Mouse (Mus musculus) layer of hippocampus, adult 2 months (tissue): ENCODE data around the gene Dock1. TPM values are rescaled to one million over a fixed set of nuclear protein-coding genes. Genes with fewer than 3 reads are reported as not detected.

Experiments
- DNase-seq, 2 experiments: peaks; one replicate each; pipeline ENCODE4 v3.0.0; 2022; ENCODE audit warnings: low spot score in 2 of 2
- H3K27ac ChIP-seq: fragments of 200-600 bp; 2 replicates; pipeline ENCODE4 v1.8.1; 2022
- H3K4me3 ChIP-seq: fragments of 200-600 bp; 2 replicates; pipeline ENCODE4 v1.8.1; 2022; ENCODE audit warnings: mild to moderate bottlenecking
- CTCF ChIP-seq: fragments of 200-600 bp; conservative IDR thresholded peaks from 2 replicates; pipeline ENCODE4 v1.8.1; 2022; ENCODE audit warnings: antibody characterized with exemption, mild to moderate bottlenecking, moderate library complexity
- total RNA-seq, 2 experiments: library from RNA; stranded (reverse); gene quantifications; 2 replicates each; pipeline ENCODE4 v1.2.3; 2021

The Dock1 gene
- total RNA-seq, 2 experiments from 2014 or later, result 23.8 to 26.5 TPM

- no peak overlapping the region for H3K4me3 ChIP-seq
- no peak for DNase-seq
- H3K27ac ChIP-seq, result no peak overlapping the region
- no peak for TF ChIP-seq CTCF
Observed at GRCm38 (mm10) chr7:134931886-134932285, 261.4 kb downstream of the Dock1 start.

DNA sequence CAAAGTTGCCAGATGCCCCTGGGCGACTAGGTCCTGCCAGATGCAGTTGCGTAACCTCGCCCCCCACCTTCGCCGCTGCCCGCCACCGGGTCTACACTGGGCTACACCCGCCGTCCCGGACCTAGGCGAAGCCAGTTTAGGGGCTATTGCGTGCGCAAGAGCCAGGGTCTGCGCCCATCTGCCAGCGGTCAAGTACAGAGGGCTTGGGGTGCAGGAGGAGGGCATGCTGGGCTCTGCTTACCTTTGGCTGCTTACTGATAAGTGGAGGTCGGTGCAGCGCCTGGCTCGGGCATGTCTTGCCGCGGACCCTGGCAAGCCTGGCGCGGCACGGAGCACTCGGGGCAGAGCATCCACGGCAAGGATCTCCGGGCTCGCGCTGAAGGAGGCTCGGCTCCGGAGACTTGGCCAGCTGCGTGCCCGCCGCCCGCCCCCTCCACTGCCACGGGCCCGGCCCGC is 267.0 kb downstream of the Dock1 start:
- no peak for DNase-seq
- TF ChIP-seq CTCF, result no peak
- peak overlapping the region; percentile 61 for H3K4me3 ChIP-seq
- H3K27ac ChIP-seq, result peak overlapping the region; percentile 79

GRCm38 (mm10) chr7:134937927-134938609 is 267.6 kb downstream of the Dock1 start, which contains the start of gene Fam196a:
TSS of gene Fam196a (minus strand) at chr7:134938430.
- peak; percentile 70 for TF ChIP-seq CTCF
- DNase-seq, result peak; percentile 67 to 69
- H3K4me3 ChIP-seq, result peak within 1 kb of the TSS; percentile 61
- peak within 1 kb of the TSS; percentile 79 for H3K27ac ChIP-seq

DNA sequence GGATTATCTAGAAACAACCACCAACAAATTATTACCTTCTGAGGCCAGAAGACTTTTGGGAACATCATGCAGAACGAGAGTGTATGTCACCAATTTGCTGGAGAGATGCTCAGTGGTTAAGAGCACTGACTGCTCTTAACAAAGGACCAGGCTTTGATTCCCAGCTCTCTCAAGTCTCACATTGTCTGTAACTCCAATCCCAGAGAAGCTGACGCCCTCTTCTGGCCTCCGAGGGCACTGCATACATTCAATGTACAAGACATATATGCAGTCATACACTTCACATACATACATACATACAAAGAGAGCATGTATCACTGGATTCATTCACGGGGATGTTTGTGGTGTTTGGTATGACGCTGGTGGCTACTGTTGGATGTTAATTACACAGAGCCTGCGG is 271.4 kb downstream of the Dock1 start:
- peak; percentile 22; the same call in 1 of the 2 replicates for TF ChIP-seq CTCF
- H3K27ac ChIP-seq, result no peak overlapping the region
- DNase-seq, result no peak
- H3K4me3 ChIP-seq, result no peak overlapping the region

DNA sequence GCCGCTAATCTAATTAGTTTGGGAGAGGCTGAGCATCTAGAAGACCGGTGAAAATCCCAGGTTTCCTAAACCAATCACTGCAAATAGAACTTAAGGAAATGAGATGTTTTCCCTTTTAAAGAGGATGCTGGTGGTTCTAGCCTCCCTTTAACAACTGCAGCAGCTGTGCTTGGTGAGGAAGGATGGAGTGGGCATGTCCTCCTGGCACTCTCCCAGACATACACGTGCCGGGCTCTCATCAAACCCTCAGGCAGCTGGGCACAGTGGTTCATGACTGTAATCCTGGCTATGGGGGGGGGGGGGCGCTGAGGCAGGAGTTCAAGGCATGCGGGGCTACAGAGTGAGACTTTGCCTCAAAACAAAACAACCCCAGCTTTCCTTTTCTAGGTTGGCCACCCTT is 272.6 kb downstream of the Dock1 start:
- no peak for DNase-seq
- no peak for TF ChIP-seq CTCF
- Histone ChIP-seq H3K4me3 (no peak overlapping the region), H3K27ac (no peak overlapping the region)

- no peak overlapping the region for H3K4me3 ChIP-seq
- no peak for TF ChIP-seq CTCF
- DNase-seq, result no peak
- no peak overlapping the region for H3K27ac ChIP-seq
Observed at GRCm38 (mm10) chr7:134943701-134944100, 273.2 kb downstream of the Dock1 start.

DNA sequence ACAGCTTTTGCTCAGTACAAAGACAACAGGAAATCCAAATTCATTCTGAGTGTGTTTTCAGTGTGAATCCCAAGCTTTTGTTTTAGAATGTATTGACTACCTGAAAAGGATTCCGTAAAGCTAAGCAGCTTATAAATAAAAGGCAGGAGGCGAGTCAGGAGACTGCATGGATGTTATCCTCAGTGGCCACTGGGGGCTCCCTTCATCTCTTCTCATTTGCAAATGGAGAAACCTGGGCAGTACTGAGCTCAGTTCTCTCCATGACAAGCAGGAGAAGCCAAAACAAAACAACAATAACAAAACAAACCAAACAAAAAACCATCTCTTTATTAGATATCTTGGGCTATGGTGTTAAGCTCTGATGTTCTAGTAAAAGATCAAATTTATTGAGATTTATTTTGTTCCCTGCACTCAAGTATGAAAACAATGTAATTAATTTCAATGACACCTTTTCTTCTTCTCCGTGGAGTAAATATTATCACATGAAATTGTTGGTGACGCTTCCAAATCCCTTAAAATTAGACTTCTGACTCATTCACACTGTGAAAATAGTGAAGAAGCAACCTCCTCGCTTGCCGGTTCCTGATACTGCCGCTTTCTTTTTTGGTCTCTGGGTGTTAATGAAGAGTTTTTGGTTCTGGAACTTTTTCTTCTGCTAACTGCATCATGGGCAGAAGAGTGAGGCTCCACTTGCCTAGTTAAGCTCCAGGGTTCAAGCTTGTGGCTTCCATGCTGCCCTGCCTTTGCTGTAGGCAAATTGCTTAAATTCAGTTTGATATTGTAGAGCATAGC is 275.7 kb downstream of the Dock1 start:
- peak in 1 of 2 experiments; percentile 13 for DNase-seq
- Histone ChIP-seq H3K4me3 (no peak overlapping the region), H3K27ac (no peak overlapping the region)
- TF ChIP-seq CTCF, result peak; percentile 74

- H3K4me3 ChIP-seq, result no peak overlapping the region
- no peak for DNase-seq
- no peak overlapping the region for H3K27ac ChIP-seq
- no peak for TF ChIP-seq CTCF
Observed at GRCm38 (mm10) chr7:134959086-134959485, 288.6 kb downstream of the Dock1 start.

GRCm38 (mm10) chr7:134960871-134961270 is 290.4 kb downstream of the Dock1 start:
- no peak overlapping the region for H3K4me3 ChIP-seq
- no peak overlapping the region for H3K27ac ChIP-seq
- TF ChIP-seq CTCF, result peak; percentile 74
- no peak for DNase-seq

DNA sequence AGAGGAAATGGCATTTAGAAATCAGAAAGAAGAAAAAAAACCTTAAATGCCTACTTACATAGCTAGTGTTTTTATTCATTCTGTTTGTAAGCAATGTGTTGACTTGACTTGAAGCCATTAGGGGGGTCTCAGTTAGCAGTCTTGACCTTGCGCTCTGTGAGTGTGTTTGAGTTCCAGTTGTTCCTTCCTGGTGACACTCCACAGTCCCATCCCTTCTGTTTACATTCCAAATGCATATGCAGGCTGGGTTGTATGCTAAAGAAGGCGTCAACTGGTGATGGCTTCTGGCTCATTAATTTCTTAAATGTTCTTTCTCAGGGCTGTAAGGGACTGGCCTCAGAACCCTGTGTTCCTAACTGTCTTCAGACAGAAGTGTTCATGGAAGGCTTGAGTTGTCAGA is 291.2 kb downstream of the Dock1 start:
- Histone ChIP-seq H3K27ac (no peak overlapping the region), H3K4me3 (no peak overlapping the region)
- TF ChIP-seq CTCF, result no peak
- DNase-seq, result no peak

- no peak for DNase-seq
- Histone ChIP-seq H3K4me3 (no peak overlapping the region), H3K27ac (no peak overlapping the region)
- no peak for TF ChIP-seq CTCF
Observed at GRCm38 (mm10) chr7:134990244-134990643, 319.8 kb downstream of the Dock1 start.

GRCm38 (mm10) chr7:134990911-134991310 is 320.5 kb downstream of the Dock1 start:
- H3K4me3 ChIP-seq, result no peak overlapping the region
- H3K27ac ChIP-seq, result no peak overlapping the region
- no peak for DNase-seq
- TF ChIP-seq CTCF, result no peak

GRCm38 (mm10) chr7:134994983-134995382 is 324.5 kb downstream of the Dock1 start:
- TF ChIP-seq CTCF, result peak; percentile 58
- no peak for DNase-seq
- no peak overlapping the region for H3K4me3 ChIP-seq
- H3K27ac ChIP-seq, result no peak overlapping the region
